Mouse (Mus musculus) heart, adult 2 months (tissue): ENCODE results near the gene Btnl2.

ENCODE experiments used
- CTCF ChIP-seq: fragments of 200-600 bp; IDR thresholded peaks from 2 replicates; pipeline ENCODE4 v1.8.1; 2022; ENCODE audit warnings: antibody characterized with exemption, mild to moderate bottlenecking, moderate library complexity
- EP300 ChIP-seq: fragments of 200-500 bp; IDR thresholded peaks from 2 replicates; pipeline ENCODE4 v1.6.1; 2011; ENCODE audit warnings: low read depth, low read length, control low read depth; ENCODE audit not compliant: insufficient read depth
- POLR2A ChIP-seq: fragments of 200-500 bp; IDR thresholded peaks from 2 replicates; pipeline ENCODE4 v1.6.1; 2011; ENCODE audit warnings: mild to moderate bottlenecking, low read depth, low read length, control low read depth; ENCODE audit not compliant: insufficient read depth

GRCm38 (mm10) chr17:34349429-34349828 is 5.2 kb upstream of the Btnl2 start:
- peak; percentile 92 for TF ChIP-seq CTCF
- no peak for TF ChIP-seq POLR2A
- 0 out of 2 replicates have a peak, but pooled peaks have one; percentile 19 for TF ChIP-seq EP300
